Mouse (Mus musculus) splenic B cell, adult 2 months (primary cell): Measurements from ENCODE around the gene Prss12.

Source experiments
- DNase-seq: peaks from one replicate; pipeline ENCODE4 v3.0.0-alpha.2; 2011; ENCODE audit warnings: low read depth, low spot score
- H3K27me3 ChIP-seq: 2 replicates; pipeline ENCODE4 v1.6.1; 2012; ENCODE audit warnings: mild to moderate bottlenecking, low read length, moderate library complexity, mixed read lengths; ENCODE audit not compliant: control insufficient read depth, poor library complexity, insufficient read depth, severe bottlenecking
- H3K36me3 ChIP-seq: 2 replicates; pipeline ENCODE4 v1.6.1; 2012; ENCODE audit warnings: mild to moderate bottlenecking, low read length, moderate library complexity, mixed read lengths; ENCODE audit not compliant: control insufficient read depth, poor library complexity, insufficient read depth, severe bottlenecking

Prss12 gene

GRCm38 (mm10) chr3:123446708-123447537 is at the start of gene Prss12:
Prss12 (plus strand) TSS chr3:123446913.
- Histone ChIP-seq H3K36me3 (no peaks in the 10 kb centered on the region), H3K27me3 (no peaks in the 10 kb centered on the region)
- peak; percentile 27 for DNase-seq

GRCm38 (mm10) chr3:123397562-123398481 is 48.9 kb upstream of the Prss12 start:
- Histone ChIP-seq H3K27me3 (no peaks in the 10 kb centered on the region), H3K36me3 (no peaks in the 10 kb centered on the region)
- DNase-seq = no peak

- DNase-seq = no peak
- H3K36me3 ChIP-seq = no peaks in the 10 kb centered on the region
- no peaks in the 10 kb centered on the region for H3K27me3 ChIP-seq
These were observed 41.8 kb upstream of the Prss12 start for GRCm38 (mm10) chr3:123404945-123405344.

- Histone ChIP-seq H3K36me3 (no peaks in the 10 kb centered on the region), H3K27me3 (no peaks in the 10 kb centered on the region)
- no peak for DNase-seq
These were observed 34.7 kb upstream of the Prss12 start for GRCm38 (mm10) chr3:123411821-123412578.

- Histone ChIP-seq H3K27me3 (no peaks in the 10 kb centered on the region), H3K36me3 (no peaks in the 10 kb centered on the region)
- DNase-seq = no peak
These were observed 33.5 kb upstream of the Prss12 start for GRCm38 (mm10) chr3:123413173-123413572.

GRCm38 (mm10) chr3:123425647-123426046 is 21.1 kb upstream of the Prss12 start:
- no peaks in the 10 kb centered on the region for H3K27me3 ChIP-seq
- DNase-seq = no peak

GRCm38 (mm10) chr3:123428005-123428404 is 18.7 kb upstream of the Prss12 start:
- Histone ChIP-seq H3K27me3 (no peaks in the 10 kb centered on the region), H3K36me3 (no peaks in the 10 kb centered on the region)
- no peak for DNase-seq

More at GRCm38 (mm10) chr3:123425647-123426046, 21.1 kb upstream of the Prss12 start:
- H3K36me3 ChIP-seq = no peaks in the 10 kb centered on the region

- Histone ChIP-seq H3K27me3 (no peaks in the 10 kb centered on the region), H3K36me3 (no peaks in the 10 kb centered on the region)
- no peak for DNase-seq
These were observed 16.9 kb upstream of the Prss12 start for GRCm38 (mm10) chr3:123429597-123430458.

GRCm38 (mm10) chr3:123431951-123432674 is 14.6 kb upstream of the Prss12 start:
- DNase-seq = no peak
- no peaks in the 10 kb centered on the region for H3K27me3 ChIP-seq
- H3K36me3 ChIP-seq = no peaks in the 10 kb centered on the region

GRCm38 (mm10) chr3:123433362-123433761 is 13.4 kb upstream of the Prss12 start:
- Histone ChIP-seq H3K36me3 (no peaks in the 10 kb centered on the region), H3K27me3 (no peaks in the 10 kb centered on the region)
- DNase-seq = no peak

GRCm38 (mm10) chr3:123437608-123438007 is 9.1 kb upstream of the Prss12 start:
- no peaks in the 10 kb centered on the region for H3K27me3 ChIP-seq
- no peak for DNase-seq
- no peaks in the 10 kb centered on the region for H3K36me3 ChIP-seq

- H3K27me3 ChIP-seq = no peaks in the 10 kb centered on the region
- no peaks in the 10 kb centered on the region for H3K36me3 ChIP-seq
- DNase-seq = peak; percentile 33
These were observed 6.2 kb upstream of the Prss12 start for GRCm38 (mm10) chr3:123440490-123440889.

- Histone ChIP-seq H3K27me3 (no peaks in the 10 kb centered on the region), H3K36me3 (no peaks in the 10 kb centered on the region)
- peak; percentile 48 for DNase-seq
These were observed 2.2 kb upstream of the Prss12 start for GRCm38 (mm10) chr3:123444466-123444865.
